Mouse (Mus musculus): Measurements from ENCODE around the gene Cdhr4.
A peak's percentile ranks its signal among the peaks of the same experiment; 100 is the strongest.

The Cdhr4 gene

DNA sequence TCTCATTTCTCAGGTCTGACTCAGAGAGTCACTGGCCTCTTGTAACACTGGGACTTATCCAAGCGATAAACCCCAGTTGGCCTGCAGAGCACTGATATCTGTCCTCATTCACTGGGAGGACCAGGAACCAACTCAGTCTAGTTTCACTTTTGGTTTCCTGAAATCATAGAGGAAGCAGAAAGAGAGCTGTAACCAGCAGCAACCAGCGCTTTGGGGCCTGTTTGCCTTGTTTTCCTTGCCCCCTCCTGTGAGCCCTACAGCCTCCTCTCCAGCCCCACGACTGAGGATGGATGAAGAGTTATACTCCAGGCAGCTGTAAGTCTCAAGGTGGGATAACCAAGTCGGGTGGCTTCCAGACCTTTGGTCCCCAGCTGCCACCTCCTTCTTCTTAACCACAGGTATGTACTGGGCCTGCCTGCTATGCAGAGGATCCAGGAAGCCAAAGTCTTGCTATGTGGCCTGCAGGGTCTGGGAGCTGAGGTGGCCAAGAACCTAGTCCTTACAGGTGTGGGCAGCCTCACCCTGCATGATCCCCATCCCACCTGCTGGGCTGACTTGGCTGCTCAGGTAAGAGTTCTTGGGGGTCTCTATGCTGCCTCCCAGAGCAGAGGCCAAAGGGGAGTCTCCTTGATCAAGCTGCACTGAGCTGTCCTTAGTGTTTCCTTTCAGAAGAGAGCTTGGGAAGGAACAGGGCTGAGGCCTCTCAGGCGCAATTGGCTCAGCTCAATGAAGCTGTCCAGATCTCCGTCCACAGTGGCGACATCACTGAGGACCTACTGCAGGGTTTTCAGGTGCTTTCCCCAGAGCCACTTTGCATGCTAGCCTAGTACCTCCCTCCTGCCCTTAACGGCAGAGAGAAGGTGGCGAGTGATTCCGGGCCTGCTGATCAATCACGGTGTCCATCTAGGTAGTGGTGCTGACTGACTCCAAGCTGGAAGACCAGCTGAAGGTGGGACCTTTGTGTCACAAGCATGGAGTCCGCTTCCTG lies 16.6 kb upstream of the Cdhr4 start, which contains the start of gene Uba7:
TSS of gene Uba7 (plus strand) at position 107 of the 988 bp plus-strand sequence.
- DNase-seq, result no peak

DNA sequence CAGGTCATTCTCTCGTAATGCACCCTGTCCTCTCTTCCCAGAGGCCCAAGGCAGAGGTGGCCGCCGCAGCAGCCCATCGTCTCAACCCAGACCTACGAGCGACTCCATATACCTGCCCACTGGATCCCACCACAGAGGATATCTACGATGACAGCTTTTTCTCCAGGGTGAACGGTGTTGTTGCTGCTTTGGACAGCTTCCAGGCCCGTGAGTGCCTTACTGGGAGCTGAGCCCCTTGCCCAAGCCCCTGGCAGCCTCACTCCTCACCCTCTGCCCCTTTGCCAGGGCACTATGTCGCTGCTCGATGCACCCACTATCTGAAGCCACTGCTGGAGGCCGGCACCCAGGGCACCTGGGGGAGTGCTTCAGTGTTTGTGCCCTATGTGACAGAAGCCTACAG lies 13.5 kb upstream of the Cdhr4 start:
- DNase-seq, result no peak

DNA sequence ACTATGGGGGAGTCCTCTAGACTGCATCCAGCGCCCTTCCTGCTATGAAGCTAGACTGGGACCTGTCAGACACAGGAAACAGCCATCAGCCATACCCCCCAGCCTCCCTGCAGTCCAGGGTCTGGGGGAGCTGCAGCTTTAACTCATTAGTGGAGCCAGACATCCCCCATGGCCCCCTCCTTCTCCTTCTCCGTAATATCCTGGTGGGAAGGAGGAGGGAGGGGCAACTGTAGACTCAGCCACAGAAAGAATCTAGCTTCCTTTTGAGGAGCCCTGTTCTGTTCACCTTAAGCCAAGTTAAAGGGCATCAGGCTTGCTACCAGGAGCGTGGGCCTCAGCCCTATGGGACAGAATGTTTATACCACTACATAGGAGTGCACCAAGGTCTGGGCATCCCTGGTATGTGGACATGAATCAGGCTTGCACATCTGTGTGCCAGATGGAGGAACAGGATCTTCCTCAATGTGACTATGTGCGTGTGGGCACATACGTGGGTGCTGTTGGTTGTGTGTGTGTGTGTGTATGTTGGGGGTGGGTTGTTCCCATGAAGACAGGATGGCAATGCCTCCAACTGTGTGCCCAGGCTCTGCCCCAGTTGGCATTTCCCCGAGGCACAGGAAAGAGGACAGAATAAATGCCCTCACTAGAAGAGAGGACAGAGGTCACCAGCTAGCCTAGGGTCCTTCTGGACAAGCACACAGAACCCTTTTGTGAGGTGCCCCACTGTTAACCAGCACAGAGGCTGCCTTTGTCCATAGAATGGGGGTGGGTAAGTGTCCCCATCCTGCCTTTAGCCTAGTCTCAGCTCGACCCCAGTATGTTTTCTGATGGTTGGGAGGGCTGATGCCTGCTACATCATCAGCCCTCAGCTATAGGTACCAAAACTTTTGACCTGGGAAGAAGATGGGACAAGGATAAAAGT lies 10.4 kb upstream of the Cdhr4 start:
- no peak for DNase-seq

DNA sequence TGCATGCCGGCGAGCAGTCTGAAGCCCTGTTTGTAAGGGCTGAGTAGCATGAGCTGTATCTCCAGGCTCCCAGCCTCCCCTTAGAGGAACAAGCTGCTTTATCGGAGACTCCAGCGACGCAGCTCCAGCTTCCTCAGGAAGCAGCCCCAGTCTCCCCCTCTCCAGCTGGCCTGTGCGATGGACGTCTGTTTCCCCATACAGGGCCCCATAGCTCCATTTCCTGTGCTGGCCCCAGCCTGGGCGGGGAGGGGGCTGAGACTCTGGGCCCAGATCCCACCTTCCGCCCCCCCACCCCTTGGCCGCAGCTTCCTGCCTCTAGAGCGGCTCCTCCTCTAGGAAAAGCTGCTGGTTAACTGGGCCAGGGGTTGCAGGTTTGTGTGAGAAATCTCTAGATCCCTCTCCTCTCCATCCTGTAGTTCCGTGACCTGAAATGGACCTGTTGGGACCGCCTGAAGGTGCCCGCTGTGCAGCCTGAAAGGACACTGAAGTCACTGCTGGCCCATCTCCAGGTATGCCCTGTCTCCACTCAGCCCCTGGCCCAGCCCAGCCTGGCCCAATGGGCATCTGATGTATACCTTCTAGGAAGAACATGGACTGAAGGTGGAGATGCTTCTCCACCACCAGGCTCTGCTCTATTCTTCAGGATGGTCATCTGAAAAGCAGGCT lies 9.5 kb upstream of the Cdhr4 start, which contains the start of gene Gm20661:
TSS of gene Gm20661 (plus strand) at position 378 of the 666 bp plus-strand sequence.
- no peak for DNase-seq

DNA sequence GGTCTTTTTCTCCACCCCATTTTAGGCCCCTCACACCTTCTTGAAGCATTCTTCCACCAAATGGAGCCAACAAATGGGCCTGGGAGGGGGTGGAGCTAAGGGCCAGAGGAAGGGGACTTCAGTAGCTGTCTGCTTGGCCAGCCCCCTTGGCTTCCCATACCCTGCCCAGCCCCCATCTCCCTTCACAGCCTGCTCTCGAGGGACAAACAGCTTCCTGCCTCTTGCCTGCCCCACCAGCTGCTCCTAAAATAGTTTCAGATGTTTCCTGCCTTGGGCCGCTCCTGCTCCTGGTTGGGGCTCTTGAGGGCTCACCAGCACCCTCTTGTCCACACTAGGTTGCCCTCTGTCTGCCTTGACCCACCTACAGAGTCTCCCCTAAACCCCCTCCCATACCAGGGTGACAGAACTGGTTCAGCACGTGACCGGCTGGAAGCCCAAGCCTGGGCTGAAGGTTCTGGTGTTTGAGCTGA lies 8.8 kb upstream of the Cdhr4 start:
- DNase-seq, result no peak

DNA sequence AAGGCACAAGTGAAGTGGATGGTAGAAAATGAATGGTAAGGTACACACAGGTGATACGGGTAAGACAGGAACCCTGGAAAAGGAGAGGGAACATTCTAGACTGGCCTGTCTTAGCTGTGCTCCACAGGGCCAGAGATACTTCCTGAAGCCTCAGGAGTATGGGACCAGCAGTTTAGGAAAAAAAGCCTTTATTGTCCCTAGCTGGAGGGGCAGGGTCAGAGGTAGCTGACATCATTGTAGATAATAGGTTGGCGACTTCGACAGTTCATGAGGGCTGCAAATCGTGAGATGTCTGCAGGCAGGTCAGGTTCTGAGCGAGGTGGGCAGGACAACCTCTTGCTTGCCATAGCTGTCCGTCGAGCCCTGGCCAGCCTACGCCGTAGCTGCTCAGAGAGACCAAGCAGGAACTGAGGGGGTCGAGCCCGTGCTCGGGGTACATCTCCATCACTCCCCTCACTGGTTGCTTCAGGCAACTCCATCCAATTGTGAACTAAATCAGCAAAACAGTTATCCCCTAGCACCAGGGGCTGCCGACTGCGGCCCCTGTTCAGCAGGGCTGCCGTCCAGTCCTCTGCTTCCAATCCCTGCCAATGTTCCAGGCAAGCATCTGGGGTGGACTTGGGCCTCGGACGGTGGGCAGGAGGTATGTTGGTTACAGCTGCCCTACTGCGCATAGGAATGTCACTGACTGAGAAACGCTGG lies 8.1 kb upstream of the Cdhr4 start:
- DNase-seq, result no peak

DNA sequence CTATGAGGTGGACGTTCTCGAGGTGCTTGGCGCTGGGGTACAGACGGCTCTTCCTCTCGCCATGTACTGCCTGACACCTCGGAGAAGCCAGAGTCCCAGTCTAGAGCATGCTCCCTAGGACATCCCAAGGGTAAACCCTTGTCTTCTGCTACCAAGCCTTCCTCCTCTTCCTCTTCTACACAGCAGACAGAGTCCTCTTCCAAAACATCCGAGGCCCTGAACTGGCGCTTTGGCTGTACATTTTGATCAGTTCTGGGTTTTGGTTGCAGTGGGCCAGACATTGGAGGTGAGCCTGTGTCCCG lies 7.6 kb upstream of the Cdhr4 start:
- no peak for DNase-seq

DNA sequence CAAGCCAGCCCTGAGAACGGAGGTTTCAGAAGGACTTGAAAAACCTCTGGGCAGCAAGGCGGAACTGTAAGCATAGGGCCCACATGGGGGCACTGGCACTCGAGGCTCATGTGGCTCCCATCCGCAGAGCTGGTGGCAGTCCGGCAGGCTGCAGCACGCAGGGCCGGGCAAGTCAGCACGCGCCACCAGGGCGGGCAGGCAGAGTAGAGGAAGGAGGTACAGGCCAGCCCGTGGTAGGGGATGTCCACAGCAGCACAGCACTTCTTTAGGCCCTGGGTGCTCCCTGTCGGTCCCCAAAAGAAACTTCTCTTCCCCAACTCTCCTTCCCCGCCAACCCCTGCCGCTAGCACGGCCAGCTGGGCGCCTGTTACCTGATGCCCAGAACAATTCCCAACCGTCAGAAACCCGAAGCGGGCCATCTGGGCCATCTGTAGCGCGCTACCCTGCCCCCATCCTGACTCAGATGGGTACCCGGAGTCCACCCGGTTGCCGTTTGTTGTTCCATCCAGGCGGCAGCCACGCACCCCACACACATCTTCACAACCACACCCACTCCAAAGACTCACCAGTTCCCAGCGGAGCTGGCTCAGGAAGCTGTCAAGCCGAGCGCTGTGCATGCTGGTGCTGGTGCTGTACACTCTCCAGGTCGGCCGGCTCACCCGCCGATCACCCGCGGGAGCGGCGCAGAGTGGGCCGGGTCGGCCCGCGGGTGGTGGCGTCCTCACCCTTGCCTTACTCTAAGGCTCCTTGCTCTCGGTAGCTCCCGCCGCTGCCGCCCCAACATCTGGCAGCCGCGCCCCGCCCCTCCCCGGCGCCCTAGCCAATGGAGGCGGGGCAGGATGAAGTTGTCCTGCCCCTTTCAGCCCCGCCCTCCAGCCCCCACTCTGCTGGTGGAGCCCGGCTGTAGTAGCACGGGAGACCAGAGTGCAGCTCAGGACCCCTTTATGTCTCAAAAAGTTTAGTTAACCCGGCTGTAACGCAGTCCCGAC lies 6.9 kb upstream of the Cdhr4 start, which contains the start of gene Inka1:
TSS of gene Inka1 (minus strand) at position 749 of the 989 bp plus-strand sequence.
- DNase-seq, result peak; percentile 69 to 72

DNA sequence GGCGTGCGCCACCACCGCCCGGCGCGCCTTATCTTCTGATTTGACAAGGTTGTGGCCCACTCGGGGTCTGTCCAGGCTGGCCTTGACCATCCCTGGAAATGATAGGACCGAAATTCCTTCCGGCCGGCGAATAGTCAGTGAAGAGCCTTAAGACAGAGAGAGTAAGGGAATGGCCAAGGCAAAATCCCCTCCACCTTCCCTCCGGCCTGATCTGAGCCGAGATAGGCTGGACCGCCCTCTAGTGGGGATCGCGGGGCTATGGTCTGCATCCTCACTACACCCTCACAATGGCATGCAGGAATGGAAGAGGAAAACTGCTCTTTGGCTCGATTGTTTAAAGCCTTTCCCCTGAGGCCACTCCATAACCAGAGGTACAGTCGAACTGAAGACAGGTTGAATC lies 5.9 kb upstream of the Cdhr4 start:
- peak; percentile 84 to 85 for DNase-seq

DNA sequence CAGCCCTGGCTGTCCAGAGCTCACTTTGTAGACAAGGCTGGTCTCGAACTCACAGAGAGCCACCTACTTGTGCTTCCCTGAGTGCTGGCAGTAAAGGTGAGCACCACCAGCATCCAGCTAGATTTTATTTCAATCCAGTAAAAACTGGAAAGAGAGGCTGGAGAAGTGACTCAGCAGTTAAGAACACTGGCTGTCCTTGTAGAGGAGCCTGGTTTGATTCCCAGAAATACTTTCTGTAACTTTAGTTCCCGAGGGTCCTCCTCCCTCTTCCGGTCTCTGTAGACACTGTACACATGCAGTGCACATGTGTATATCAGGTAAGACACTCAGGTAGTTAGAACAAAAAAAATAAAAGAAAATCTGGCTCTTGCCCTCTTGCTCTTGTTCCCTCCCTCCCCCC lies 4.3 kb upstream of the Cdhr4 start:
- no peak for DNase-seq

DNA sequence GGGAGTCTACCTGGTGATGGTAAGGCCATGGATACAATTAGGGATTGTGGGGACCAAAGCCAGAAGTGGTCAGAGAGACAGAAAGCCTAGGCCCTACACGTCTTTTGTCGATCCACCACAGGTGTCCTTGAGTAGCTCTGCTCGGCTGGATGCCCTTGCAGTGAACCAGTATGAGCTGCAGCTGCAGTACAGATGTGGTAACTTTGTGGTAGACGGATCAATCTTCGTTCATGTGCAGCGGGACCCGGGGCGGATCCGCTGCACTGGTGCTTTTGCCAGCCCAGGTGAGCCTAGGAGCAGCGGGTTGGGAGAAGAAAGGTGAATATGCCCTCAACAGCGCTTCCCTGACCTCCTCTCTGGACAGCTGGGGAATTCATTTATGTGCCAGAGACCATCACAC lies 716 bp downstream of the Cdhr4 start:
- DNase-seq, result no peak

DNA sequence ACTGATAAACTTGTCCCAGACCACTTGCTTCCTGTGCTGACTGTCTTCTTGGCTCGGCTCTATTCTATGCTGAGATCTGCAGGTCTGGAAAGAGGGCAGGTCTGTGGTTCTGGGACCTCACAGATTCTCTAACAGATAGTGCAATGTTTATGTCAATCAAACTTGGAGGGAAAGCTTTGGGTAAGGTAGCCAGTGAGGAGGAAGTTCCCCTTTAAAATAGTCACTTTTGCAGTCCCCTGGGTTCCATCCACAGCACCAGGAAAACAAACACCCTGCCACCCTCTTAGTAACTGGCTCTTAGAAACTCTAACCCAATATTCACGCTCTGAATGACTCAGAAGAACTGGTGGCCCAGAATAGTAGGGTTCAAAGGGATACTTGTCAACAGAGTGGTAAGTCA lies 2.2 kb downstream of the Cdhr4 start:
- no peak for DNase-seq

DNA sequence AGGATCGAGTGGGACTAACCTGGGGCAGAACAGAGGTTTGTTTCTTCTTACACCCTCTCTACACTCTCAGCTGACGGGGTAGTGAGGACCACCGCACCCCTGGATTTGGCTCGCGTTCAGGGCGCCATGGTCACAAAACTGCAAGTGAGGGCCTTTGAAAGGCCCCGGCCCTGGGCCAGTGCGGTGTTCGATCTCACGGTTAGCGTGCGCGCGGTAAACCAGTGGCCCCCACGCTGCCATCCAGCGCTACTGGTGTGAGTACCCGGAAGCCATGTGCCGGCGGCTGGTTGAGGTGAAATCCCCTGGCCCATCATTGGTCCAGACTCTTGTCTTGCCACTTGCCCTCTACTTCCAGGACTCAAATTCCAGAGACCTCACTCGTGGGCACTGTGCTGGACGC lies 3.2 kb downstream of the Cdhr4 start:
- DNase-seq, result no peak

DNA sequence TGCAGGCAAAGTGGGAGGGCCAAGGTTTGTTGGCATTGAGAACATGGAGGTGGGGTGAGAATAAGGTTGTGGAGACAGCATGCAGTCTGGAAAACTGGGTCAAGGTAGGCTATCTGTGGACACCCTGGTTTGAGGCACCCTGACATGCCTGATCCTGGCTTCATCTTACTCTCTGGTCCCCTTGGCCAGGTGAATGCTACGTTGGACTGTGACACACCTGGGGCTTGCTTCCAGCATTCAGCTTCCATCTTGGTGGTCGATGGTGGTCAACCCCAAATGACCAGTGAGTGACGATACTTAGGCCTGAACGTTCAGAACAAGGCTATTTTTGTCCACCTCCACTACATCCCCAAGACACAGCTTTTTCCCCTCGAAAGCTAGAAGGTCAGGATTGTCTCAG lies 3.8 kb downstream of the Cdhr4 start, which contains the start of gene Gm20662:
TSS of gene Gm20662 (plus strand) at position 301 of the 400 bp plus-strand sequence.
- no peak for DNase-seq

DNA sequence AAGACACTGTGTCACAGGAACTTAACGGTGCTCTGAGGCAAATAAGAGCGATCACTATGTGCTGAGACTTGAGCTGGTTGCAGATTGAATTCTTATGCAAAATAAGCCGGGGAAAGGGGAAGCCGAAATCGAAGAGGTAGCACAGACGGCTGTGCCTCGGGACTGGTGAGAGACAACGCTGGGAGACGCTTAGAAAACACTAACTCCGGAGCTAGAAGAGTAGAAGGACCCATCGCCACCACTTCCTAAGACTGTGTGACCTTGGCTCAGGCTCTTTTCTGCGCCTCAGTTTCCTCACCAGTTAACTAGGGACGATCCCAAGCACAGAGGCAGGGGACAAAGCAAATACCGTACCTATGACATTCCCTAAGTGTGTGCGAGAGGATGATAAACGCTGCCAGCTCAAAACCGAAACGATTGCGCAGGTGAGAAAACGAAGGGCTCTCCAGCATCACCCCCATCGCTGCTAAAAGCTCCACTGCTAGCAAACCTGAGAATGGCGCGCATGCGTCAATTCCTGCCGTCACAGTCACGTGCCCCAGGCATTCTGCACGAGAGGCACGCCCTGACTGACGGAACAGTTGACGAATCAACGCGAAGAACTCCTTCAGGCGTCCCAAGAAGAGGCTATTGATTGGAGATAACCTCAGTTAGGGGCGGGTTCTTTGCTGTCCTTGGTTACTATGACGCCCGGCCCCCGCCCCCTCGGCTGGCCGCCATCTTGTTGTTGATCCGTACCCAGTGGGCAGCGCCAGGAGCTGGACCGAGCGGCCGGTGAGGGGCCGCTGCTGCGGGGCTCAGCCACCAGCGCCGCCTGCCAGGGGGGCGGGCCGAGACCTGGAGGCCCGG lies 9.8 kb downstream of the Cdhr4 start, which contains the start of gene Ip6k1:
TSS of gene Ip6k1 (plus strand) at position 580 of the 849 bp plus-strand sequence.
- peak; percentile 100 for DNase-seq

DNA sequence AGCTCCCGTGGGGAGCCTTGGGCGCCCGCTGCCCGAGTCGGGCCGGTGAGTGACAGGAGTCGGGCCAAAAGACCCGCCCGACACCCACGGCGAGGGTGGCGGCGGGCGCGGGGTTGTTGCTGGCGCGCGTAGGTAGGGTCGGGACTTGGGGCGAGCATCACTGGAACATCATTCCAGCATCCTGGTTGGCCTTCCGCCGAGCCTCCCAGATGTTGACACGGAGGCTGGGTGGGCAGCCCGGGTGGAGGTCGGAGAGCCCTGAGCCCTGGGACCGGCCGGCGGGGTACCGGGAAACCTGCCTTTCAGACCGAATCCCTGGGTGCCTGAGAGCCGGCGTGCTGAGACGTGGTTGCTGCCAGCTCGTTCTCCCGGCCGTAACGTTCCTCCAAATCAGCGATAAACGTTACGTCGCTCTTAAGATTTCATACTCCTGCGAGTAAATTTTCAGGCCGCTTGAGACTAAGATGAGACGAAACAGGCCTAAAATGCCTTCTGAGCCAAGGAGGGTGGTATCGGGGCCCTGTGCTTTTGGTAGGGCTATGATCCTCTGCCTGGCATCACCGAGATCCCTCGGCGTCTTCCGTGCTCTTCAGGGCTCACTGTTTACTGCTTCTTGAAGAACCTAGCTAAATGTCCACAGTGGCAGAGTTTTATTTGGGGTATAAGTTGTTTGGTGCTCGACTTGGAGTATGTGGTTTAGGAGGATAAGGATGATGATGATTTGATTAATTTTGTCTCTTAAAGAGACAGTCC lies 10.7 kb downstream of the Cdhr4 start:
- peak in 1 of 2 experiments; percentile 19 for DNase-seq

DNA sequence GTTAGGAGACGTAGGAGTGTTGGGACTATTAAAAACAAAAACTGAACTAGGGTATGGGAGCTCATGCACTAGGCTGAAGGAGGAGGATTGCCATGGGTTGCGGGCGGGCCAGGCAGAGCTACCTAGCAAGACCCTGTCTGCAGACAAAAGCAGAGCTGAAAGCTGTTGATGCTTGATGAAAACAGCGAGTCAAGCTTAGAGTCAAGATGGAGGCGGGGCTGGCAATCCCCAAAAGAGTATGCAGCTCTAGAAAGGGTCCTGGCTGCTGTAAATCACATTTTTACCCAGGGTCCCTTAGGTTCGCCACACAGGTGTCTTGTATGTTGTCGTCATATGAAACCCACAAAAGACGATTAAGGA lies 11.2 kb downstream of the Cdhr4 start:
- DNase-seq, result peak; percentile 29 to 36

DNA sequence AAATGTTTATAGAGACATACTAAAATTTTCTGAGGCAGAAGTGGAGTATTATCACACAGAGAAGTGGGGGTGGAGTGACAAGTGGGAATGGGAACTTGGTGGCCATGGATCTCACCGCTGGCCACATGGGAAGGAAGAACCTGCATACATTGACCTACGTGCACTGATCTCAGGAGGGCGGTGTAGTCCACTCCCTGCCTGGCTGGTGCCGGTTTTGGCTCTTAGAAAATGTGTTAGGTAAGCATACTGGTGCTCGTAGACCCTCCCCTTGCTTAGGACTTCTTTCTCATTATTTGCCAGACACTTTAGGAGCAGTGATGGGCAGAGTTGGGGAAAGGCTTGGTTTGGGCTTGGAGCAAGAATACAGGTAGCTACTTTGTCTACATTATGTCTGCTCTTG lies 15.7 kb downstream of the Cdhr4 start:
- no peak for DNase-seq

DNA sequence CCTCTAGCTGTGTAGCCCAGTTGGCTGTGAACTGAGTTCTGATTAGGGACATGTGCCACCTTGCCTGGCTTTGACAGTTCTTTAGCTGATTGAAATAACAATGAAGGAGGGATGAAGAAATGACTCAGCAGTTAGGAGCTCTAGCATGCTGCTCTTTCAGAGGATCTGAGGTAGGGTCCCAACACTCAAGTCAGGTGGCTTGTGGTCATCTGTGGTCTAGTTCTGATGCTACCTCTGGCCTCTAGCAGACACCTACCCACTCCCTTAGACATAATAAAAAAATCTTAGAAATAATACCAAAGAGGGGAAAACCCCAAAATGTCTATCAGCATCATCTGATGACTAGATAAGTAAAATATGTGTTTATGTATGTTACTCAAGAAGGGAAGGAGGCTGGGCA lies 18.1 kb downstream of the Cdhr4 start:
- no peak for DNase-seq
